Mouse (Mus musculus) embryonic facial prominence, embryonic 14.5 days (tissue): ENCODE measurements at regions not wholly inside any gene's neighbourhood (a gene's known extent, or its start where the extent isn't known, plus 50 kb on each side); places are given as distances from the start of the nearest gene placed in this dataset.

Experiments
- ATAC-seq: fragments of 200-750 bp; cut with Nextera tagmentation; 2 replicates; pipeline ENCODE4 v1.8.0; 2017; ENCODE audit warnings: low read depth, moderate number of reproducible peaks, moderate TSS enrichment
- DNase-seq: peaks from one replicate; pipeline ENCODE4 v3.0.0-alpha.2; 2015; ENCODE audit warnings: low spot score
- H3K27ac ChIP-seq: fragments of 300-500 bp; sonication (generic); replicated peaks from 2 replicates; pipeline ENCODE4 v1.5.1; 2014; ENCODE audit warnings: low read depth, mild to moderate bottlenecking, low read length, moderate library complexity
- H3K27me3 ChIP-seq: fragments of 300-500 bp; sonication (generic); replicated peaks from 2 replicates; pipeline ENCODE4 v1.6.1; 2014; ENCODE audit warnings: low read length; ENCODE audit not compliant: control insufficient read depth, insufficient read depth
- H3K36me3 ChIP-seq: fragments of 300-500 bp; sonication (generic); 2 replicates; pipeline ENCODE4 v1.6.1; 2014; ENCODE audit warnings: low read length, mixed read lengths; ENCODE audit not compliant: control insufficient read depth, insufficient read depth
- H3K4me1 ChIP-seq: fragments of 300-500 bp; sonication (generic); 2 replicates; pipeline ENCODE4 v1.6.1; 2014; ENCODE audit warnings: antibody characterized with exemption, low read length; ENCODE audit not compliant: control insufficient read depth, insufficient read depth
- H3K4me2 ChIP-seq: fragments of 300-500 bp; sonication (generic); 2 replicates; pipeline ENCODE4 v1.6.1; 2014; ENCODE audit warnings: low read depth, mild to moderate bottlenecking, low read length, moderate library complexity, mixed read lengths
- H3K4me3 ChIP-seq: fragments of 300-500 bp; sonication (generic); 2 replicates; pipeline ENCODE4 v1.5.1; 2014; ENCODE audit warnings: low read depth, mild to moderate bottlenecking, low read length
- H3K9ac ChIP-seq: fragments of 300-500 bp; sonication (generic); 2 replicates; pipeline ENCODE4 v1.6.1; 2014; ENCODE audit warnings: low read depth, mild to moderate bottlenecking, low read length, moderate library complexity, mixed read lengths
- H3K9me3 ChIP-seq: fragments of 300-500 bp; sonication (generic); 2 replicates; pipeline ENCODE4 v1.6.1; 2016; ENCODE audit warnings: low read length; ENCODE audit not compliant: control insufficient read depth
- WGBS: fragments of 180-500 bp; shearing (Covaris S2); extraction: QIAGEN DNeasy Blood & Tissue Kit; methylation state at CpG from one replicate; pipeline ENCODE4 v1.1.7; 2014; 5-methylcytosine and 5-hydroxymethylcytosine counted together

DNA sequence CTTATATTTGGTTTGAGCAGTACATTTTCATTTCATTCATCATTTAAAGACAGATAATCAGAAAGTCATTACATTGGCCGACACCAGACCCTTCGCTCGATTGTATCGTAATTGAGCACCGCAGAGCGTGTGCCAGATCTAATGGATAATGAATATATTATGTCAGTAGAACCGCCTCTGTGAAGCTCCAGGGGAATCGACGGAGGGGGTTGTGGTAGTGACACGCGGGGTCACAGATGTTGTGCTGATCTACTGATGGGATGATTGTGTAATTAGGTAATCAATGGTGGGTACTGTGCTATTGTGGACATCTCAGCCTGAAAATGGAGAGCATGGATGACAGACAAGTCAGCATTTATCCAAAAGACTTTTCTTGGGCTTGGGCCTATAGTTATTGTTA, 414.3 kb upstream of the Tenm2 start:
- H3K4me3 ChIP-seq = no peak overlapping the region

DNA sequence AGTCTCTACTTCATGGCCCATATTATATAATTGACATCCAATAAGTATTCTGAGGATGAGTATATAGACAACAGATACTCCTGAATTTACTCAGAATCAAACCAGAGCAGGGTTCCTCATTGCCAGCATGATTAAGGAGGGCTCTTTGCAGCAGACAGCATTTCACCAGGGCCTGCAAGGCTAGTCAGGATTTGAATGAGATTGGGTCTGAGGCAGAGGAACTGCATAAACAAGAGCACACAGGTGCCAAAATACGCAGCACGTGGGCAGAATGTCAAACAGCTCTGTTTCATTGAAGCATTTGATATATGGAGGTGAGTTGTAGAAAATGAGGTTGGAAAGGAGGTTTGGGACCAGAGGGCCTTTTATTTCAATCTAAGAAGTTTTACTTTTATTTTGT, 387.5 kb upstream of the Tenm2 start:
- ATAC-seq (no peak), DNase-seq (no peak)
- no peak overlapping the region for H3K27ac ChIP-seq
- no peak overlapping the region for H3K9ac ChIP-seq
- H3K9me3 ChIP-seq = no peaks in the 10 kb centered on the region
- no peak overlapping the region for H3K4me3 ChIP-seq
- H3K4me2 ChIP-seq = no peak overlapping the region
- no peaks in the 10 kb centered on the region for H3K4me1 ChIP-seq
- WGBS = 83% methylated on average over 2 of the region's 2 CpGs
- H3K27me3 ChIP-seq = no peaks in the 10 kb centered on the region
- H3K36me3 ChIP-seq = no peaks in the 10 kb centered on the region

More for the DNA sequence above, 414.3 kb upstream of the Tenm2 start:
- Histone ChIP-seq H3K27ac (no peak overlapping the region), H3K27me3 (no peaks in the 10 kb centered on the region), H3K4me2 (no peak overlapping the region), H3K36me3 (no peaks in the 10 kb centered on the region), H3K4me1 (no peaks in the 10 kb centered on the region), H3K9me3 (no peaks in the 10 kb centered on the region), H3K9ac (no peak overlapping the region)
- 73% methylated on average over 11 of the region's 11 CpGs for WGBS
- DNase-seq = peak; percentile 2
- no peak for ATAC-seq

DNA sequence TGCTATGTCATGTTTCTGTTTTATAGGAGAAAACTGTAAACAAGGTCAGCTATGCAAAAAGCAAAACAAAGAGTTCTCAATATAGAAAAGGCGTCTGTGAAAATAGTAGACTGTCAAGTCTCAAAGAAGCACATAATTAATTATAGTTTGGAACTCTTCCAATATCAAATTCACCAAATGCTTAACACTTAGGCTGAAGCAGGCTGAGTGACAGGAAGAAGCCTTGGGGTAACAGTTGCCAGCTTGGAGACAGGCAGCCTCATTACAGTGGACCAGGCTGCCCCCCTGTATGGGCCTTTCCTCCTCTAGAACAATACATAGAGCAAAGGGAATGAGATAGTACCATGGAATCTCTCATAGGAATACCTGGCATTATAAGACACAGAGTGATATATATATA, 364.8 kb upstream of the Tenm2 start:
- Histone ChIP-seq H3K4me3 (no peak overlapping the region), H3K36me3 (no peaks in the 10 kb centered on the region), H3K27me3 (no peaks in the 10 kb centered on the region), H3K4me1 (no peaks in the 10 kb centered on the region), H3K4me2 (no peak overlapping the region), H3K9me3 (no peaks in the 10 kb centered on the region), H3K27ac (no peak overlapping the region), H3K9ac (no peak overlapping the region)
- ATAC-seq = no peak
- 70% methylated on average over 1 of the region's 1 CpGs for WGBS
- DNase-seq = no peak

DNA sequence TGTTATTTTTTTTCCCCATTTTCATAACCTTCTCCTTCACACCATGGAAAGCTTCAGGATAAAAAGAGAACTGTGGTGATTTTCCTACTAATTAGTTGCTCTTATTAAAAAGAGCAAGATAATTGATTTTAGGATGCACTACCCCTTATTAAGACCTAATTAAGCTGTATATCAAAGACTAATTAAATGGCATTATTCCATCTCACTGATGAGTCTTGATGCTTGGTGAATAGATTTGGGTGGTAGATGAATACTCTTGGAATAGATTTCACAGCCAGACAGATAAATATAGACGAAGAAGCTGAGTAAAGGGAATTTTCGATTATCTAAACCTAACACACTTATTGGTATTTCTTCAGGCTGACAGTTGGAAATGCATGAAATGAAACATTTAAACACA, 346.5 kb upstream of the Tenm2 start:
- Histone ChIP-seq H3K9me3 (no peaks in the 10 kb centered on the region), H3K4me3 (no peak overlapping the region), H3K27me3 (no peaks in the 10 kb centered on the region), H3K4me2 (no peak overlapping the region), H3K4me1 (no peaks in the 10 kb centered on the region), H3K9ac (no peak overlapping the region), H3K27ac (no peak overlapping the region), H3K36me3 (no peaks in the 10 kb centered on the region)
- DNase-seq (no peak), ATAC-seq (no peak)
- 84% methylated on average over 2 of the region's 2 CpGs for WGBS

DNA sequence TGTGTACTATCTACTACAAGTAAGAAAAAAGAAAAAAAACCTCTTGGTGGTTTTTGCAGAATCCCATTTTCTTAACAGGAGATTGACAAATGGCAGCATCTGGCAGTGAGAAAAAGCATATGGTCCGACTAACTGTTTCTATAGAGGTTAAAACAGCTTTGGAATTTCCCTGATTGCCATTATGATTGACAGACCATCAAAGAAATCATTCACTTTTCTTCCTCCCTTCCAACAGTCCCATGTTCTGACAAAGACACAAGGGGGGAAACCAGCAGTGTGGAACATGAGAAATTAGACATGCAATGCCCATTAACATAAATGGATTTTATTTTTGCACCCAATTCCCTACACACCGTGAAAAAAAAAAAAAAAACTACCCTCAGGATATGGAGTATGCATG, 297.9 kb upstream of the Tenm2 start:
- H3K27ac ChIP-seq = no peak overlapping the region
- H3K4me2 ChIP-seq = no peak overlapping the region
- H3K9me3 ChIP-seq = no peaks in the 10 kb centered on the region
- H3K36me3 ChIP-seq = no peaks in the 10 kb centered on the region
- no peaks in the 10 kb centered on the region; the same call in 1 of the 2 replicates for H3K4me1 ChIP-seq
- WGBS = 26% methylated on average over 2 of the region's 2 CpGs
- H3K27me3 ChIP-seq = no peaks in the 10 kb centered on the region
- H3K9ac ChIP-seq = no peak overlapping the region
- DNase-seq (no peak), ATAC-seq (no peak)
- H3K4me3 ChIP-seq = no peak overlapping the region

DNA sequence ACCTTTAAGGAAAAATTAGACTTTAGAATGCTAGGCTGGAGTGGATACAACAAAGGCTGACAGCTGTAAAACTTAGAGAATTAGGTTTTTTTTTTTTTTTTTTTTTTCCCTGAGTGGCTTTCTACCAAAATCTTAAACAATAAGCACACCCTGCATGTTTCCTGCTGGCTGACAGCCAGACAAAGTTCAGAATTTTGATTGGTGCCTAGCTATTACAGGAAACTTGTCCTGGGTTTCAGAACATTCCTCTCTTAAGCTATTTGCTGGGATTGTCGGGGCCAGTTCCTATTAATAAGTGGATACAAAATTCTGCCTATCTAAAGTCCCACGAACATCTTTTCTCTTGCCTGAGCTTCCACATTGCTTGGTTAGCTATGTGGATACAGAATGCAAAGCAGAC, 296.7 kb upstream of the Tenm2 start:
- DNase-seq (peak; percentile 71), ATAC-seq (no peak)
- H3K27ac ChIP-seq = no peak overlapping the region; the same call in 1 of the 2 replicates
- no peak overlapping the region for H3K4me3 ChIP-seq
- 21% methylated on average over 2 of the region's 2 CpGs for WGBS
- no peaks in the 10 kb centered on the region for H3K36me3 ChIP-seq
- no peaks in the 10 kb centered on the region for H3K9me3 ChIP-seq
- no peaks in the 10 kb centered on the region; the same call in 1 of the 2 replicates for H3K4me1 ChIP-seq
- no peak overlapping the region for H3K9ac ChIP-seq
- H3K4me2 ChIP-seq = no peak overlapping the region
- H3K27me3 ChIP-seq = no peaks in the 10 kb centered on the region

DNA sequence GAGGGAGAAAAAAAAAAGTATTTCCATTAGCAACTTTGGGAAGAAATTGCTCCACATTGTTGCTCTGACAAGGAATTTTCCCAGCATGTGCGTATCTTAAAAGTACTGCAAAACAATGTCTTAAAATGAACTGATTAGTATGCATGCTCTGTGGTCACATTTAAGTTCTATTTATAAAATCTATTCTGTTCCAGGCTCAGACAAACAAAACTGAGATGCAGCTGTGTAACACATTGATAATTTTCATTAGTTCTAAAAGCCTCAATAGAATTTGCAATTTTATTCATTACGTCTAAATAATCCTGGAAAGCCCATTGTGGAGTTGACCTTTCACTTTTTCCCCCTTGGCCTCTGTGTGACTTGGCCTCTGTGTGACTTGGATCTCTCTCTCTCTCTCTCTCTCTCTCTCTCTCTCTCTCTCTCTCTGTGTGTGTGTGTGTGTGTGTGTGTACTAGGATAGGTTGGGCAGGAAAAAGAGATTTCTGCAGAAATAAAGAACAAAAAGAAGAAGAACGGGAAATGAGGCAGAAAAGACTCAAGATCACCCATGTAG, 262.8 kb upstream of the Tenm2 start:
- 48% methylated on average over 3 of the region's 3 CpGs for WGBS
- ATAC-seq = no peak

DNA sequence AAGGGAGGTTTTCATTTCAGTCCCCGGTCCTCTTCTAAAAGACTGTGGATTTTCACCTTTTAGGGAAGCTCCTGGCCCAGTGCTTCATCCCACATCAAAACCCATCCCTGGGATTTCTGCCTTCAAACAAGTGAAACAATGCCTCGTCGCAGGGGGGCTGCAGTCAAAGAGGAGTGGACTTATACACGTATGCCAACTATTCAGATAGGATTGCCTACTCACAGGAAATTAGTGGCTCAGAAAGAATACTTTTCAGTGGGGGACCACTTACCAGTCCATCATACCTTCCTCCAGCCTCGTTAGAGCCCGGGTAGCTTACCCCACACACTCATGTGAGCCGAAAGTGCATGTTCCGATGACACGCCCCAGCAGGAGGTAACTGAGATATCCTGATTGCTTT, 262.1 kb upstream of the Tenm2 start:
- H3K27me3 ChIP-seq = no peaks in the 10 kb centered on the region
- no peak overlapping the region for H3K4me2 ChIP-seq
- no peak overlapping the region for H3K4me3 ChIP-seq
- 51% methylated on average over 9 of the region's 9 CpGs for WGBS
- no peaks in the 10 kb centered on the region for H3K36me3 ChIP-seq
- no peak for ATAC-seq
- no peaks in the 10 kb centered on the region for H3K4me1 ChIP-seq
- H3K9me3 ChIP-seq = no peaks in the 10 kb centered on the region
- H3K27ac ChIP-seq = no peak overlapping the region
- DNase-seq = no peak
- no peak overlapping the region for H3K9ac ChIP-seq

More for the DNA sequence above, 262.8 kb upstream of the Tenm2 start:
- H3K27me3 ChIP-seq = no peaks in the 10 kb centered on the region
- H3K9ac ChIP-seq = no peak overlapping the region
- H3K4me1 ChIP-seq = no peaks in the 10 kb centered on the region
- DNase-seq = peak; percentile 10
- no peaks in the 10 kb centered on the region for H3K9me3 ChIP-seq
- H3K27ac ChIP-seq = no peak overlapping the region
- no peaks in the 10 kb centered on the region for H3K36me3 ChIP-seq
- H3K4me2 ChIP-seq = no peak overlapping the region
- H3K4me3 ChIP-seq = no peak overlapping the region

DNA sequence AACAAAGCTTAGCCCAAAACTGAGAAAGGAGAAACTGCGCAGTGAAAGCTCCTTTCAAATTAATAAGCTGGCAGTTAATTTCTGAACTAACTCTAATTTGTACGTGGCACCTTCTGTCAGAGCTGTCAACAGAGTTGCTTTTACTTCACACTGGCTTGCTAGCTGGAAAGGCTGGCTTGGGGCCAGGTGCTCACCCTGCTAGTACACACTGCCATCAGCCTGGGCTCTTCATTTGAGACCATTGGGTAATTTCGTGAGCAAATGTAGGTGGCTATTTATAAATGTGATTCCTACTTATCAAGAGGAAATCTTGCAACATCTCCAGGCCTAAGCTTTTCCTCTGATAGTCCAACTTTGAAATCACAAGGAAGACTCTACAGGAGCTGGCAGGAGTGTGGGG, 244.5 kb upstream of the Tenm2 start:
- no peak for DNase-seq

More for the DNA sequence above, 244.5 kb upstream of the Tenm2 start:
- H3K9me3 ChIP-seq = no peaks in the 10 kb centered on the region
- H3K4me2 ChIP-seq = no peak overlapping the region
- no peaks in the 10 kb centered on the region for H3K36me3 ChIP-seq
- WGBS = 77% methylated on average over 3 of the region's 3 CpGs
- no peaks in the 10 kb centered on the region for H3K4me1 ChIP-seq
- ATAC-seq = no peak
- H3K27me3 ChIP-seq = no peaks in the 10 kb centered on the region
- H3K9ac ChIP-seq = no peak overlapping the region
- no peak overlapping the region for H3K27ac ChIP-seq
- H3K4me3 ChIP-seq = no peak overlapping the region
